Mouse (Mus musculus) lung, embryonic 16.5 days (tissue): ENCODE measurements around the gene Pon3. TPM values are rescaled to one million over a fixed set of nuclear protein-coding genes. Genes with fewer than 3 reads are reported as not detected.
A peak's percentile ranks its signal among the peaks of the same experiment; 100 is the strongest.

Experiments used
- ATAC-seq: fragments of 200-750 bp; cut with Nextera tagmentation; 2 replicates; pipeline ENCODE4 v1.8.0; 2017; ENCODE audit warnings: low read depth, mild to moderate bottlenecking, moderate library complexity
- H3K27ac ChIP-seq: fragments of 300-500 bp; sonication (generic); 2 replicates; pipeline ENCODE4 v1.5.1; 2014; ENCODE audit warnings: mild to moderate bottlenecking, control low read depth, low read length
- H3K27me3 ChIP-seq: fragments of 300-500 bp; sonication (generic); 2 replicates; pipeline ENCODE4 v1.6.1; 2014; ENCODE audit warnings: low read depth, low read length, mixed read lengths; ENCODE audit not compliant: control insufficient read depth, insufficient read depth
- H3K36me3 ChIP-seq: fragments of 300-500 bp; sonication (generic); 2 replicates; pipeline ENCODE4 v1.6.1; 2014; ENCODE audit warnings: low read length; ENCODE audit not compliant: control insufficient read depth, insufficient read depth
- H3K4me1 ChIP-seq: fragments of 300-500 bp; sonication (generic); replicated peaks from 2 replicates; pipeline ENCODE4 v1.6.1; 2014; ENCODE audit warnings: low read length, mixed read lengths; ENCODE audit not compliant: control insufficient read depth, insufficient read depth
- H3K4me2 ChIP-seq: fragments of 300-500 bp; sonication (generic); 2 replicates; pipeline ENCODE4 v1.6.1; 2014; ENCODE audit warnings: low read depth, low read length, control low read depth
- H3K4me3 ChIP-seq: fragments of 300-500 bp; sonication (generic); 2 replicates; pipeline ENCODE4 v1.5.1; 2014; ENCODE audit warnings: mild to moderate bottlenecking, low read length, control low read depth
- H3K9ac ChIP-seq: fragments of 300-500 bp; sonication (generic); 2 replicates; pipeline ENCODE4 v1.6.1; 2014; ENCODE audit warnings: low read length, control low read depth
- H3K9me3 ChIP-seq: fragments of 300-500 bp; sonication (generic); 2 replicates; pipeline ENCODE4 v1.6.1; 2016; ENCODE audit warnings: low read length; ENCODE audit not compliant: control insufficient read depth
- WGBS: fragments of 180-500 bp; shearing (Covaris S2); extraction: QIAGEN DNeasy Blood & Tissue Kit; methylation state at CpG from one replicate; pipeline ENCODE4 v1.1.7; 2014; 5-methylcytosine and 5-hydroxymethylcytosine counted together
- polyA plus RNA-seq: library from polyadenylated mRNA; unstranded; fragments of >200 nt; fragmentation: Nextera tagmentation; extraction: Ambion mirVana; gene quantifications from 2 replicates; pipeline ENCODE4 v1.2.1, GENCODE M21; 2015

The Pon3 gene
- polyA plus RNA-seq, 1 experiment from 2014 or later, result 28.9 TPM

GRCm38 (mm10) chr6:5193693-5194092, 62.4 kb downstream of the Pon3 start, which contains the start of gene Pon1:
Pon1 (minus strand) TSS chr6:5193946.
- H3K4me2 ChIP-seq, result no peak within 1 kb of the TSS

GRCm38 (mm10) chr6:5190761-5191160, 65.3 kb downstream of the Pon3 start:
- Histone ChIP-seq H3K9ac (no peak overlapping the region), H3K9me3 (no peaks in the 10 kb centered on the region), H3K36me3 (no peaks in the 10 kb centered on the region), H3K4me1 (no peaks in the 10 kb centered on the region), H3K27me3 (no peaks in the 10 kb centered on the region), H3K27ac (no peak overlapping the region), H3K4me3 (no peak overlapping the region), H3K4me2 (no peak overlapping the region)
- 74% methylated on average over 4 of the region's 4 CpGs for WGBS
- ATAC-seq, result no peak

More at GRCm38 (mm10) chr6:5193693-5194092, 62.4 kb downstream of the Pon3 start, which contains the start of gene Pon1:
- no peak within 1 kb of the TSS for H3K4me3 ChIP-seq
- no peaks in the 10 kb centered on the region for H3K4me1 ChIP-seq
- no peak for ATAC-seq
- no peak within 1 kb of the TSS for H3K27ac ChIP-seq
- 33% methylated on average over 5 of the region's 5 CpGs for WGBS
- no peaks in the 10 kb centered on the region for H3K27me3 ChIP-seq
- H3K9ac ChIP-seq, result no peak within 1 kb of the TSS
- H3K36me3 ChIP-seq, result no peaks in the 10 kb centered on the region
- no peaks in the 10 kb centered on the region for H3K9me3 ChIP-seq

GRCm38 (mm10) chr6:5189507-5189906, 66.6 kb downstream of the Pon3 start:
- Histone ChIP-seq H3K27me3 (no peaks in the 10 kb centered on the region), H3K4me2 (no peak overlapping the region), H3K9ac (no peak overlapping the region), H3K9me3 (no peaks in the 10 kb centered on the region), H3K4me3 (no peak overlapping the region), H3K36me3 (no peaks in the 10 kb centered on the region), H3K4me1 (no peaks in the 10 kb centered on the region), H3K27ac (no peak overlapping the region)
- 20% methylated on average over 4 of the region's 4 CpGs for WGBS
- peak; percentile 87; the same call in 1 of the 2 replicates for ATAC-seq

GRCm38 (mm10) chr6:5188938-5189337, 67.1 kb downstream of the Pon3 start:
- no peaks in the 10 kb centered on the region for H3K27me3 ChIP-seq
- no peak overlapping the region for H3K4me2 ChIP-seq
- 57% methylated on average over 6 of the region's 6 CpGs for WGBS
- no peak overlapping the region for H3K4me3 ChIP-seq
- H3K4me1 ChIP-seq, result no peaks in the 10 kb centered on the region
- no peak overlapping the region for H3K9ac ChIP-seq
- no peaks in the 10 kb centered on the region for H3K9me3 ChIP-seq
- H3K36me3 ChIP-seq, result no peaks in the 10 kb centered on the region
- no peak for ATAC-seq
- no peak overlapping the region for H3K27ac ChIP-seq

- H3K4me3 ChIP-seq, result no peak overlapping the region
- no peaks in the 10 kb centered on the region for H3K27me3 ChIP-seq
- H3K27ac ChIP-seq, result no peak overlapping the region
- no peak overlapping the region for H3K4me2 ChIP-seq
- H3K9me3 ChIP-seq, result no peaks in the 10 kb centered on the region
- ATAC-seq, result no peak
- WGBS, result 75% methylated on average over 5 of the region's 5 CpGs
- H3K4me1 ChIP-seq, result no peaks in the 10 kb centered on the region
- no peak overlapping the region for H3K9ac ChIP-seq
- no peaks in the 10 kb centered on the region for H3K36me3 ChIP-seq
Observed at GRCm38 (mm10) chr6:5188036-5188435, 68.0 kb downstream of the Pon3 start.

GRCm38 (mm10) chr6:5187586-5187985, 68.5 kb downstream of the Pon3 start:
- H3K4me1 ChIP-seq, result no peaks in the 10 kb centered on the region
- no peaks in the 10 kb centered on the region for H3K36me3 ChIP-seq
- no peak overlapping the region for H3K4me2 ChIP-seq
- 76% methylated on average over 6 of the region's 6 CpGs for WGBS
- no peaks in the 10 kb centered on the region for H3K27me3 ChIP-seq
- ATAC-seq, result no peak
- H3K9me3 ChIP-seq, result no peaks in the 10 kb centered on the region
- no peak overlapping the region for H3K9ac ChIP-seq
- no peak overlapping the region for H3K27ac ChIP-seq
- no peak overlapping the region for H3K4me3 ChIP-seq

GRCm38 (mm10) chr6:5186229-5186950, 69.7 kb downstream of the Pon3 start:
- Histone ChIP-seq H3K4me3 (no peak overlapping the region), H3K9me3 (no peaks in the 10 kb centered on the region), H3K36me3 (no peaks in the 10 kb centered on the region), H3K4me2 (no peak overlapping the region), H3K9ac (no peak overlapping the region), H3K27ac (no peak overlapping the region), H3K27me3 (no peaks in the 10 kb centered on the region), H3K4me1 (no peaks in the 10 kb centered on the region)
- no peak for ATAC-seq
- WGBS, result 73% methylated on average over 7 of the region's 7 CpGs

- H3K4me2 ChIP-seq, result no peak overlapping the region
- no peak overlapping the region for H3K9ac ChIP-seq
- WGBS, result 83% methylated on average over 5 of the region's 5 CpGs
- no peak overlapping the region for H3K4me3 ChIP-seq
- H3K36me3 ChIP-seq, result no peaks in the 10 kb centered on the region
- ATAC-seq, result no peak
- H3K4me1 ChIP-seq, result 0 out of 2 replicates have a peak, but pooled peaks cover 2% of the 10 kb centered on the region
- no peak overlapping the region for H3K27ac ChIP-seq
- H3K27me3 ChIP-seq, result no peaks in the 10 kb centered on the region
- no peaks in the 10 kb centered on the region for H3K9me3 ChIP-seq
Observed at GRCm38 (mm10) chr6:5180645-5181044, 75.4 kb downstream of the Pon3 start.

- 86% methylated on average over 6 of the region's 6 CpGs for WGBS
- H3K27ac ChIP-seq, result no peak overlapping the region
- no peak overlapping the region for H3K4me3 ChIP-seq
- H3K9me3 ChIP-seq, result no peaks in the 10 kb centered on the region
- no peak overlapping the region for H3K9ac ChIP-seq
- H3K27me3 ChIP-seq, result no peaks in the 10 kb centered on the region
- no peak overlapping the region for H3K4me2 ChIP-seq
- ATAC-seq, result no peak
- H3K4me1 ChIP-seq, result 0 out of 2 replicates have a peak, but pooled peaks cover 2% of the 10 kb centered on the region
- no peaks in the 10 kb centered on the region for H3K36me3 ChIP-seq
Observed at GRCm38 (mm10) chr6:5179189-5179588, 76.9 kb downstream of the Pon3 start.
